Mouse (Mus musculus) lung, postnatal 0 days (tissue): ENCODE data around the gene Dzip1l. TPM values are rescaled to one million over a fixed set of nuclear protein-coding genes. Genes with fewer than 3 reads are reported as not detected.
A peak's percentile ranks its signal among the peaks of the same experiment; 100 is the strongest.

Experiments
- ATAC-seq: fragments of 200-750 bp; cut with Nextera tagmentation; 2 replicates; pipeline ENCODE4 v1.8.0; 2017; ENCODE audit warnings: moderate library complexity
- DNase-seq: peaks from one replicate; pipeline ENCODE4 v3.0.0-alpha.2; 2016; ENCODE audit warnings: low spot score
- H3K27ac ChIP-seq: fragments of 300-500 bp; sonication (generic); 2 replicates; pipeline ENCODE4 v1.5.1; 2014; ENCODE audit warnings: antibody characterized with exemption, mild to moderate bottlenecking, low read length, mixed read lengths
- H3K27me3 ChIP-seq: fragments of 300-500 bp; sonication (generic); replicated peaks from 2 replicates; pipeline ENCODE4 v1.6.1; 2014; ENCODE audit warnings: low read length, mixed read lengths; ENCODE audit not compliant: insufficient read depth
- H3K36me3 ChIP-seq: fragments of 300-500 bp; sonication (generic); 2 replicates; pipeline ENCODE4 v1.6.1; 2014; ENCODE audit warnings: low read length, mixed read lengths; ENCODE audit not compliant: insufficient read depth
- H3K4me1 ChIP-seq: fragments of 300-500 bp; sonication (generic); 2 replicates; pipeline ENCODE4 v1.6.1; 2014; ENCODE audit warnings: antibody characterized with exemption, low read depth, low read length, mixed read lengths; ENCODE audit not compliant: insufficient read depth
- H3K4me2 ChIP-seq: fragments of 300-500 bp; sonication (generic); replicated peaks from 2 replicates; pipeline ENCODE4 v1.6.1; 2014; ENCODE audit warnings: low read depth, mild to moderate bottlenecking, low read length, moderate library complexity, mixed read lengths
- H3K4me3 ChIP-seq: fragments of 300-500 bp; sonication (generic); 2 replicates; pipeline ENCODE4 v1.5.1; 2014; ENCODE audit warnings: low read depth, low read length
- H3K9ac ChIP-seq: fragments of 300-500 bp; sonication (generic); replicated peaks from 2 replicates; pipeline ENCODE4 v1.6.1; 2014; ENCODE audit warnings: low read depth, mild to moderate bottlenecking
- H3K9me3 ChIP-seq: fragments of 300-500 bp; sonication (generic); 2 replicates; pipeline ENCODE4 v1.6.1; 2016; ENCODE audit warnings: low read length, mixed read lengths
- CTCF ChIP-seq: IDR thresholded peaks from 2 replicates; pipeline ENCODE4 v1.5.1; 2016; ENCODE audit warnings: antibody characterized with exemption, mild to moderate bottlenecking
- EP300 ChIP-seq: IDR thresholded peaks from 2 replicates; pipeline ENCODE4 v1.6.1; 2016; ENCODE audit warnings: antibody characterized with exemption, mild to moderate bottlenecking, control low read depth
- WGBS: fragments of 180-500 bp; shearing (Covaris S2); extraction: QIAGEN DNeasy Blood & Tissue Kit; methylation state at CpG from one replicate; pipeline ENCODE4 v1.1.7; 2014; 5-methylcytosine and 5-hydroxymethylcytosine counted together
- polyA plus RNA-seq: library from polyadenylated mRNA; unstranded; fragments of >200 nt; fragmentation: Nextera tagmentation; extraction: Ambion mirVana; gene quantifications from 2 replicates; pipeline ENCODE4 v1.2.1, GENCODE M21; 2015

Gene Dzip1l
- polyA plus RNA-seq, 1 experiment from 2014 or later, result 15.4 TPM

- Histone ChIP-seq H3K4me2 (no peak within 1 kb of the TSS), H3K36me3 (no peaks in the 10 kb centered on the region), H3K4me1 (no peaks in the 10 kb centered on the region), H3K9ac (no peak within 1 kb of the TSS), H3K27ac (no peak within 1 kb of the TSS), H3K9me3 (no peaks in the 10 kb centered on the region), H3K4me3 (no peak within 1 kb of the TSS), H3K27me3 (no peaks in the 10 kb centered on the region)
- ATAC-seq (no peak), DNase-seq (no peak)
- TF ChIP-seq CTCF (no peak), EP300 (no peak)
- WGBS, result 38% methylated on average over 2 of the region's 2 CpGs
Observed at GRCm38 (mm10) chr9:99612202-99612601, 17.1 kb upstream of the Dzip1l start, which contains the start of gene A4gnt. Gene A4gnt (plus strand): TSS chr9:99612502.

GRCm38 (mm10) chr9:99619688-99620087 lies 9.6 kb upstream of the Dzip1l start:
- no peak overlapping the region for H3K27ac ChIP-seq
- DNase-seq (no peak), ATAC-seq (no peak)
- no peak overlapping the region for H3K9ac ChIP-seq
- no peaks in the 10 kb centered on the region for H3K9me3 ChIP-seq
- H3K4me3 ChIP-seq, result no peak overlapping the region
- TF ChIP-seq EP300, result no peak
- H3K4me1 ChIP-seq, result no peaks in the 10 kb centered on the region
- no peaks in the 10 kb centered on the region for H3K27me3 ChIP-seq
- no peaks in the 10 kb centered on the region for H3K36me3 ChIP-seq
- WGBS, result 90% methylated on average over 7 of the region's 8 CpGs
- no peak overlapping the region for H3K4me2 ChIP-seq

- Histone ChIP-seq H3K4me2 (no peak overlapping the region), H3K27ac (no peak overlapping the region), H3K4me3 (no peak overlapping the region), H3K27me3 (no peaks in the 10 kb centered on the region), H3K4me1 (no peaks in the 10 kb centered on the region), H3K9ac (no peak overlapping the region), H3K9me3 (no peaks in the 10 kb centered on the region), H3K36me3 (no peaks in the 10 kb centered on the region)
- TF ChIP-seq CTCF (no peak), EP300 (no peak)
- ATAC-seq (no peak), DNase-seq (no peak)
- 85% methylated on average over 11 of the region's 11 CpGs for WGBS
Observed at GRCm38 (mm10) chr9:99620196-99620595, 9.1 kb upstream of the Dzip1l start.

GRCm38 (mm10) chr9:99622034-99622433 lies 7.3 kb upstream of the Dzip1l start:
- no peak overlapping the region for H3K27ac ChIP-seq
- H3K9ac ChIP-seq, result no peak overlapping the region
- H3K36me3 ChIP-seq, result no peaks in the 10 kb centered on the region
- H3K4me1 ChIP-seq, result no peaks in the 10 kb centered on the region
- ATAC-seq (no peak), DNase-seq (no peak)
- TF ChIP-seq EP300 (no peak), CTCF (no peak)
- no peaks in the 10 kb centered on the region for H3K9me3 ChIP-seq
- no peaks in the 10 kb centered on the region for H3K27me3 ChIP-seq
- H3K4me3 ChIP-seq, result no peak overlapping the region
- H3K4me2 ChIP-seq, result no peak overlapping the region
- WGBS, result 74% methylated on average over 1 of the region's 1 CpGs

GRCm38 (mm10) chr9:99622966-99623365 lies 6.3 kb upstream of the Dzip1l start:
- ATAC-seq, result peak; percentile 91
- H3K36me3 ChIP-seq, result no peaks in the 10 kb centered on the region
- DNase-seq, result peak; percentile 88
- no peak overlapping the region for H3K9ac ChIP-seq
- TF ChIP-seq EP300 (no peak; the same call in 1 of the 2 replicates), CTCF (no peak)
- no peak overlapping the region for H3K4me3 ChIP-seq
- 0 out of 2 replicates have a peak overlapping the region, but pooled peaks have one; percentile 20 for H3K27ac ChIP-seq
- WGBS, result 32% methylated on average over 2 of the region's 2 CpGs
- H3K9me3 ChIP-seq, result no peaks in the 10 kb centered on the region
- H3K4me1 ChIP-seq, result no peaks in the 10 kb centered on the region
- H3K4me2 ChIP-seq, result no peak overlapping the region
- H3K27me3 ChIP-seq, result no peaks in the 10 kb centered on the region

- DNase-seq, result no peak
- Histone ChIP-seq H3K9me3 (no peaks in the 10 kb centered on the region), H3K9ac (no peak overlapping the region), H3K4me1 (no peaks in the 10 kb centered on the region), H3K4me2 (no peak overlapping the region), H3K27me3 (no peaks in the 10 kb centered on the region), H3K27ac (0 out of 2 replicates have a peak overlapping the region, but pooled peaks have one; percentile 3), H3K36me3 (no peaks in the 10 kb centered on the region), H3K4me3 (no peak overlapping the region)
- no peak for ATAC-seq
- no peak for TF ChIP-seq CTCF
- TF ChIP-seq EP300, result no peak
- 50% methylated on average over 6 of the region's 6 CpGs for WGBS
Observed at GRCm38 (mm10) chr9:99624117-99624516, 5.2 kb upstream of the Dzip1l start.

GRCm38 (mm10) chr9:99628581-99628980 lies 715 bp upstream of the Dzip1l start:
- Histone ChIP-seq H3K4me1 (no peaks in the 10 kb centered on the region; the same call in 1 of the 2 replicates), H3K27ac (no peak overlapping the region), H3K4me3 (no peak overlapping the region), H3K9ac (no peak overlapping the region), H3K27me3 (no peaks in the 10 kb centered on the region), H3K9me3 (no peaks in the 10 kb centered on the region), H3K36me3 (no peaks in the 10 kb centered on the region), H3K4me2 (no peak overlapping the region)
- no peak for TF ChIP-seq EP300
- no peak for TF ChIP-seq CTCF
- WGBS, result 52% methylated on average over 4 of the region's 4 CpGs
- ATAC-seq (no peak), DNase-seq (no peak)
